In genomic region chr12:37167742-37168141, GRCm38 (mm10) we compare ENCODE assay signal across 29 mouse cellular contexts. TPM values are rescaled to one million over a fixed set of nuclear protein-coding genes. Genes with fewer than 3 reads are reported as not detected.
DNase-seq lines count a peak whose midpoint lies in the region; ATAC-seq lines count a peak whose summit lies in the region.
"Had no signal": no experiment of that assay in that cellular context is flagged by ENCODE, and none has a peak within 500 bp of the region (broad histone marks: within the 10 kb centered on the region; RNA-seq: fewer than 3 reads in every experiment).

No protein-coding gene starts in this region.

- no peaks in the 10 kb centered on the region for H3K9me3 ChIP-seq in kidney, embryonic 16.5 days (ENCODE audit: low read length)
- H3K9me3 ChIP-seq: embryonic facial prominence, embryonic 15.5 days; forebrain, embryonic 12.5 days; stomach, embryonic 15.5 days had no signal

- H3K4me1 ChIP-seq in kidney, embryonic 16.5 days (ENCODE audit: insufficient read depth, low read length): no peaks in the 10 kb centered on the region
- H3K4me1 ChIP-seq: embryonic facial prominence, embryonic 15.5 days; forebrain, embryonic 12.5 days; stomach, embryonic 15.5 days had no signal

- peak; percentile 13 for DNase-seq in left cerebral cortex, postnatal 4 days
- no peak for DNase-seq in left cerebral cortex, postnatal 25 days (ENCODE audit: low spot score in 2 of 2)
- DNase-seq in brain, adult 2 months (ENCODE audit: low read depth, low spot score): peak; percentile 27
- DNase-seq in cerebellum, adult 8-10 months: peak; percentile 1
- DNase-seq in cerebellum, postnatal 25 days: peak; percentile 47 to 54
- no peak for DNase-seq in testis, postnatal 14 days (ENCODE audit: low spot score)
- no peak for DNase-seq in ovary, postnatal 14 days (ENCODE audit: low spot score)
- DNase-seq: adrenal gland, postnatal 10 days; forebrain, postnatal 0 days; heart, postnatal 14 days; kidney, adult 2 months; kidney, postnatal 10 days; lung, adult 2 months; lung, postnatal 14 days; midbrain, embryonic 14.5 days; retina, postnatal 1 day; right cerebral cortex, postnatal 14 days; thymus, postnatal 14 days had no signal

- no peak overlapping the region for H3K4me3 ChIP-seq in kidney, embryonic 16.5 days (ENCODE audit: low read length)
- H3K4me3 ChIP-seq: embryonic facial prominence, embryonic 15.5 days; forebrain, embryonic 12.5 days; left cerebral cortex, adult 2 months; stomach, embryonic 15.5 days had no signal

- no peak for ATAC-seq in kidney, embryonic 16.5 days (ENCODE audit: low FRiP score, low TSS enrichment)
- ATAC-seq: forebrain, postnatal 0 days; hindbrain, embryonic 16.5 days had no signal

- H3K4me2 ChIP-seq in kidney, embryonic 16.5 days (replicated peaks; ENCODE audit: low read depth, low read length): no peak overlapping the region
- H3K4me2 ChIP-seq: embryonic facial prominence, embryonic 15.5 days; forebrain, embryonic 12.5 days; stomach, embryonic 15.5 days had no signal

- no peak overlapping the region for H3K27ac ChIP-seq in kidney, embryonic 16.5 days (ENCODE audit: low read length)
- H3K27ac ChIP-seq: embryonic facial prominence, embryonic 15.5 days; forebrain, embryonic 12.5 days; left cerebral cortex, adult 2 months; stomach, embryonic 15.5 days had no signal

- intact Hi-C loops in left cerebral cortex, postnatal 4 days (cut with DNase I): no loop called here
- intact Hi-C loops in left cerebral cortex, postnatal 25 days (cut with DNase I): no loop called here

- no peaks in the 10 kb centered on the region for H3K27me3 ChIP-seq in kidney, embryonic 16.5 days (ENCODE audit: insufficient read depth, low read length)
- H3K27me3 ChIP-seq: embryonic facial prominence, embryonic 15.5 days; forebrain, embryonic 12.5 days; stomach, embryonic 15.5 days had no signal

- no peak overlapping the region for H3K9ac ChIP-seq in kidney, embryonic 16.5 days (replicated peaks; ENCODE audit: low read length)
- H3K9ac ChIP-seq: embryonic facial prominence, embryonic 15.5 days; forebrain, embryonic 12.5 days; forebrain, postnatal 0 days; stomach, embryonic 15.5 days had no signal

- H3K36me3 ChIP-seq in kidney, embryonic 16.5 days (ENCODE audit: insufficient read depth, low read length): no peaks in the 10 kb centered on the region
- H3K36me3 ChIP-seq: embryonic facial prominence, embryonic 15.5 days; forebrain, embryonic 12.5 days; G1E; stomach, embryonic 15.5 days had no signal

RNA-seq across cellular contexts. Expression of gene Meox2, which starts 59.4 kb away (rescaled TPM):
- not detected for total RNA-seq in left cerebral cortex, postnatal 4 days (2021)
- under 1 TPM in 1 of 2 experiments, not detected in 1; 0.14 TPM for total RNA-seq in left cerebral cortex, postnatal 25 days (2021)
- 8.5 and 12.5 TPM in 2 replicates for polyA plus RNA-seq in kidney, embryonic 16.5 days (2015; fragmentation: Nextera tagmentation; extraction: Ambion mirVana)
- total RNA-seq: layer of hippocampus, adult 18-20 months; layer of hippocampus, postnatal 10 days; left cerebral cortex, adult 2 months; monocyte, adult 5-6 weeks had no signal
- polyA plus RNA-seq: cortical plate, adult 2 months; G1E had no signal

Comparison
In these comparisons a context has a peak if more than half of its experiments do, and no peak if none do; other contexts are left out.
1. DNase-seq: peak in left cerebral cortex, postnatal 4 days (single experiment), brain, adult 2 months (single experiment), cerebellum, adult 8-10 months (single experiment) and cerebellum, postnatal 25 days (2 of 2); none in left cerebral cortex, postnatal 25 days (0 of 2), testis, postnatal 14 days (single experiment) and ovary, postnatal 14 days (single experiment).